Mouse (Mus musculus): ENCODE data around the gene Fars2. TPM values are rescaled to one million over a fixed set of nuclear protein-coding genes. Genes with fewer than 3 reads are reported as not detected.
A peak's percentile ranks its signal among the peaks of the same experiment; 100 is the strongest.

Gene Fars2
- total RNA-seq, 2 experiments from 2014 or later: 29.5 to 31.5 TPM

DNA sequence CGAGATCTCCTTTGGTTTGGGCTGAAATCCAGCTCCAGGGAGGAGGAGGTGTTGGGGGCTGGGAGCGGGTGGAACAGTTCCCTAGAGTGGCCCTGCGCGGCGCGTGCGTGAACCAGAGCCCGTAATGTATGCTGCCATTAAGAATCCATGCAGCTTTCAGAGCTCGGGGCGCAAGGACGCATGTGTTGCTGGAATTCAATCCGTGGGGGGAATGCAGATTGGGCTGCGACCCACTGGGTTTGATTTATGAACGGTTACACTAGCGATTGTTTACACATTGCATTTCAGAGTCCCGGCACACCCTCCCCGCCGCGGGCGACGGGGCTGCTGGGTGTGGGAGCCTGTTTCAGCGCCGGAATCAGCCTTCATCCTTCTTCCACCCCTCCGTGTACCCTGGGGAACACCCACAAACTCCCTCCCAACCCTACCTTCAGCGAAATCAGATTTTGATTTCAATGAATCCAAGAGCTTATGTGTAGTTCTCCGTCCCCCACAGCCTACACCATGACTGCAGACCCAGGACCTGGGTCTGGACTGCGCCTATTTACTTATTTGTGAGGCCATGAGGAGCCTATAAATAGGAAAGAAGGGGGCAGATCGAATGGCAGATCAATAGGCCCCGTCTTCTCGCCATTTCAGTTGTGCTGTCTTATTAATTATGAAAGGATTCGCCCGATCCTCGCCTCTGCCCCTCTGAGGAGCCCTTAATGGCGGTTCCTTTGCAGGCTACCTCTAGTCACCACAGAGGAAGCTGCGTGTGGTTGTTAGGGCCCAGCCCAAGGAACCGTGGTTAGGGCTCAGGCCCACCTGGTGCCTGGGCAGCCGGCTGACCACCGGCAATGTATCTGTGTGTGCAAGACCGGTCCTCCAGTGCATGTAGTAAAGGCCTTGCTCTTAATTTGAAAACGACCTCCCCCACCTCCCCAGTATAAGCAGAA lies 607.6 kb downstream of the Fars2 start:
- intact Hi-C loops (cut with DNase I): loop anchor here (5.0 kb wide), 1 partner anchor 608 kb away; the partner anchor contains the start of genes Fars2 and Lyrm4

DNA sequence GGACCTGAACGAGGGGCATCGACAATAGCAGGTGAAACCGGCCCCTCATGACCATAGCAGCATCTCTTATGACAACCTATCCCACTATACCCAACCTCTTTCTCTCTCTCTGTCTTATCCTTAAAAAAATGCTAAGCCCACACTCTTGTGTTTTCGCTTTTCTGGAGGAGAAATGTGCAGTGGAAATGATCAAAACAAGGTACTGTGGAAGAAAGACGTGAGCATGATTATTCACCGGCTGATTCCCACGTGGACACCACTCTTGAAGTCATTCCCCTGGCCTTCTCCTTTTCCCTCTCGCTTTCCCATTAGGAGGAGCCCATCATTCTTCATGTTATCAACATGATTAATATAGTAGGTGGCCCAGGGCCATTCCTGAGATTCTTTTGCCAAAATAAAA lies 608.7 kb downstream of the Fars2 start:
- DNase-seq: no peak
- intact Hi-C loops (cut with DNase I): loop anchor here (5.0 kb wide), 1 partner anchor 609 kb away; the partner anchor contains the start of genes Fars2 and Lyrm4

More for the DNA sequence above, 607.6 kb downstream of the Fars2 start:
- DNase-seq: peak; percentile 86

GRCm38 (mm10) chr13:36726551-36726950 lies 609.3 kb downstream of the Fars2 start:
- intact Hi-C loops (cut with DNase I): loop anchor here (5.0 kb wide), 1 partner anchor 609 kb away; the partner anchor contains the start of genes Fars2 and Lyrm4
- DNase-seq: peak; percentile 58

DNA sequence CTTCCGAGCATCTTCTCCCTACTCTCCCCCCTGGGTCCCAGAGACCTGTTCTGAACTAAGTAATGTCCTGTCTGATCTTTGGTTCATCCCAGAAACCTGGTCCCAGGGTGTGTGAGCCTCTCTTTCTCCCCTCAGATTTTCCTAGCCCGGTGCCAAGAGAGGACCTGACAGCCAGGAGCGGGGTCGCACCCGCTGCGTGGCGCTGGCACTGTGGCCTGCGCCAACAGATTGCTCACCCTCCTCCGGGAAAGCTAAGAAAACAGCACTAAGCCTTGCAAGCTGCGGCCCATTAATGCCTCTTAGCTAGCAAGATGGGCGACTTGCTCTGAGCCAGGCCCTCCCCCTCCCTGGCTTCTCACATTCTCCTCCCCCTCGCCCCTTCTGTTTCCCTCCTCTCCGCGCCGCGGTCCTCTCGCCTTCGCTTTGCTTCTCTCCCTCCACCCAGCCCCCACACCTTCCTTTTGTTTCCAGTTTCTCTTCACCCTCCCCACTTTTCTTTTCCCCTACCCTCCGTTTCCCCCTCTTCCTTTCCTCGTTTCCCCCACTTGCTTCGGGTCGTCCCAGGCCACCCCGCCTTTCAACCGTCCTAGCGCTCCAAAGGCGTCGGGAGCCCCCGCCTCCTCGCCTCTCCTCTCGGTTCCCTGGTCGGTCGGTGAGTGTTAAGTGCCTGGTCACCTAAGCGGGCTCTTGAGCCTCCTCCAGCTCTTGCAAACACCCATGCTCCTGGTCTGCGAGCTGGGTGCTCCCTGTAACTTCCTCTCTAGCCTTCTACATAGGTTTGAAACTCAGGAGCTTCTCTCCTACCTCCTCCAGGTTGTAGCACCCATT lies 610.0 kb downstream of the Fars2 start:
- peak; percentile 90 for DNase-seq
- intact Hi-C loops (cut with DNase I): loop anchor here (5.0 kb wide), 1 partner anchor 610 kb away; the partner anchor contains the start of genes Fars2 and Lyrm4

DNA sequence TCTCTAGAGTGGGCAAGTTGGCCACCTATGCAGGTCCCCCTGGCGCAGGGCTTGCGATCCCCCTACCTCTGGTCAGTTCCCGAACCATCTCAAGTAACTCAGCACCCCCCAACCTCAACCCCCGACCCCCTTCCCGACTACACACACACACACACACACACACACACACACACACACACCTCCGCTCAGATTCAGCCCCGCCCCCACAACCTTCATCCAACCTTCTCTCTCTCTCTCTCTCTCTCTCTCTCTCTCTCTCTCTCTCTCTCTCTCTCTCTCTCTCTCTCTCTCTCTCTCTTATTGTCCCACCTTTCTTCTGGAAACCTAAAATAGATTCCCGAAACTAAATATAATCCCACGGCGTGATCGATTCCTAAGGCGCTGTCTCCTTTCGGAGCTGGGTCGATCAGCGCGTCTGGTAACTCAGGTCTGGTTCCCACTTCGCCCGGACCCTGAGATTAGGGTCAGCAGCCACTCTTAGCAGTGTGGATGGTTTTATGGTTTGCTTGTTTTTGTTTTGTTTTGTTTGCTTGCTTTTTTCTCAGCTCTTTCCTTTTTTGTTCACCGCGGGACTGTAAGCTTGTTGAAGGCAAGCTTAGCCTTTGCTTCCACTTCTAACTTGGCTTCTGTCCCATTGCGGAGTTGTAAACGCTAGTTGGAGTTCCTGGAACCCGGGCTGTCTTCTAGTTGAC lies 610.7 kb downstream of the Fars2 start:
- intact Hi-C loops (cut with DNase I): loop anchor here (5.0 kb wide), 1 partner anchor 611 kb away; the partner anchor contains the start of genes Fars2 and Lyrm4
- DNase-seq: peak; percentile 59

DNA sequence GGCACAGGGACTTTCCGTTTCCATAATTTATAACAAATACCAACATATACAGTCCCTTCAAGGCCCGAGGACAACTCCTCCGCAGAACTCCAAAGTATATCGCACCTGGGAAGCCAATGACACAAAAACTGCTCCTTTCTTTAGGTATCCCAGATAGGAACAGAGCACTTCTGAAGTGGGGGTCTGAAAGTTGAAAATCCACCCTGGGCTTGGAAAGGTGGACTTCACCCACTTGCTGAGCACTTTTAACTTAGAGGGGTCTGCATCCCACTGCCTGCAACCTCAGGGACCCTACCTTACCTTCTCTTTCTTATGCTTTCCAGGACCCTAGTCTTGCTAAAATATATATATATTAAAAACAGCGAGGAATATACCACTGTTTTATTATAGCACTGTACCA lies 611.3 kb downstream of the Fars2 start:
- DNase-seq: no peak
- intact Hi-C loops (cut with DNase I): loop anchor here (5.0 kb wide), 1 partner anchor 611 kb away; the partner anchor contains the start of genes Fars2 and Lyrm4

- intact Hi-C loops (cut with DNase I): loop anchor here (5.0 to 10.0 kb wide), 4 partner anchors 448 to 715 kb away; partner anchors contain the start of genes Fars2 and Lyrm4
- DNase-seq: peak; percentile 38
These were observed 612.6 kb downstream of the Fars2 start for GRCm38 (mm10) chr13:36729731-36730340.

DNA sequence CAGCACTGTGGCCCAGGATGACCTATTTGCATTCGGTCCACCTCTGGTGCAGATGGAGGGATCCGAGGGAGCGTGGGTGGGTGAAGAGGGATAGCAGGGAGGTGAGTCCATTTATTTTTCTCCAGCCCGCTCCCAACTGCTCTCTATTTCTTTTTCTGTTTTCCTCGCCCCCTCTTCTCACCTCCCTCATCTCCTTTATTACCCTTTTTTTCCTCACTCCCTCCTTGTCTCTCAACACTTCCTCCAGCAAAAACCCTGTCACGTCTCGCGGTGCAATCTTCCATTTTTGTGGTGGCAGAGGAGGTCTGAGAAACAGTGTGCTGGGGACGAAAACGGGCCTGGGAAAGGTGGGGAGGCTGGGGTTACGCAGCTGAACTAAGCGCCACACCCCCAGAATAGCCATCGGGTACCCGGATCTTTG lies 613.1 kb downstream of the Fars2 start:
- intact Hi-C loops (cut with DNase I): loop anchor here (5.0 to 10.0 kb wide), 3 partner anchors 448 to 716 kb away; no protein-coding TSS in a partner anchor
- peak; percentile 41 for DNase-seq

DNA sequence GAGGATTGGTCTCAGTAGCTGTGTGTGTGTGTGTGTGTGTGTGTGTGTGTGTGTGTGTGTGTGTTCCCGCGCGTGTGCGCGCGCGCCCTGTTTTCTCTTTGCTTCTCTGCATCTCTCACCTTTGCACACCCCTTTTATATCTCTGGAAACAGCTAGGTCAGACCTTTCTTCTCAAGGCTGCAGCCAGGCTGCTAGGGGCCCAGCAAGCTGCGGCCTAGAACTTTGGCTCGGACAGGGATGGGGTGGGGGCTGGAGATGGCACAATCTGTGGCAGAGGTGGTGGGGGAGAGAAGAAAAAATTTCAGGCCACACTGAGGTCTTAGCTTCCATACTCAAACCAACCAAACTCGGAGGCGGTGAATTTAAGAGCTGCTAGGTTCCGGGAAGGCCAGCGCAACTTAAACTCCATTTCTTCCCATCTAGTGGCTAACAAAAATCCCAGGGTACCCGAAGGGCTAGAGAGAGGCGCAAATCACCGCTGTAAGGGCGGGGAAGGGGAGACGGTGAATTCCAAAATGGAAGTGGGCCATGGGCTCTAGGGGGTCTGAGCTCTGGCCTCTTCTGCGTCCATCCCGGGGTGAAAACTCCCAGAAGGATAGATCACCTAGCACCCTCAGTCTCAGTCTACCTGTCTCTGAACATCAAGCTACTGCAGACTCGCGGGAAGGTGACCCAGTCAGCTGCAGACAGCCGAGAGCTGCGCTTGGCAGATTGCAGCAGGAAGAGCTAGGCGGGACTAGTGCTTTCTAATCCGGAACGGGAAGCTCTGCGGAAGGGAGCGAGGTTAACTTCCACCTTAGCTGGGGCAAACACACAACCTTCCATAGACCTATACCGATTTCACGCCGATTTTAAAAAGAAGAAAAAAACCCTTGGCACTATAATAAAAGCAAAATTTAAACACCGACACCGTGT lies 614.1 kb downstream of the Fars2 start:
- DNase-seq: peak; percentile 39
- intact Hi-C loops (cut with DNase I): loop anchor here (5.0 to 10.0 kb wide), 3 partner anchors 449 to 716 kb away; no protein-coding TSS in a partner anchor

GRCm38 (mm10) chr13:36731931-36732461 lies 614.8 kb downstream of the Fars2 start:
- intact Hi-C loops (cut with DNase I): loop anchor here (5.0 to 10.0 kb wide), 3 partner anchors 450 to 717 kb away; no protein-coding TSS in a partner anchor
- DNase-seq: no peak

DNA sequence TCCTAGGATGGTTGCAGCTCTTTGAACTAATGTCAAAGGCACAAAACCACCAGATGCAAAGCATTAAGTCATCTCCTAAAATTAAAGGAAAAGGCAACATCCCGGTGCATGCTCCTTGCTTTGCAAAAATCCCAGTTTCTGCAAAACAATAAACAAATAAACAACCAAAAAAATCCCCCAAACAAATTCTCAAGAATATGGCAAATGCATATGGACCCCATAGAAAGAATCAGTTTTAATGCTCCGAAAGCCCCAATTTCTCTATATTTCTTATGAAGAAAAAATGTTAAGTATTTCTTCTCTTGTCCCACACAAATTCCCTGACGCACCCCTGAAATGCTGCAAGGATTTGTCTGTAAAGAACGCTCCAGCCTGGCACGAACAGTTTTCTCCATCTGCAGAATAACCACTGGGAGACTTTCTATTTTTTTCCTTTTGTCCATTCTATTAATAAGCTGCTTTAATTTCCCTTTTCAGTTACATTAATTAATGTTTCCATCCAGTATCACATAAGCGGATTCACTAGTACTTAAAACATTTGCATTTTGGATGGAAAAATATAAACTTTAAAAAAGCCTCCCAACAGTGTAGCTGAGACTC lies 615.8 kb downstream of the Fars2 start:
- DNase-seq: no peak
- intact Hi-C loops (cut with DNase I): loop anchor here (5.0 to 10.0 kb wide), 3 partner anchors 451 to 718 kb away; no protein-coding TSS in a partner anchor

DNA sequence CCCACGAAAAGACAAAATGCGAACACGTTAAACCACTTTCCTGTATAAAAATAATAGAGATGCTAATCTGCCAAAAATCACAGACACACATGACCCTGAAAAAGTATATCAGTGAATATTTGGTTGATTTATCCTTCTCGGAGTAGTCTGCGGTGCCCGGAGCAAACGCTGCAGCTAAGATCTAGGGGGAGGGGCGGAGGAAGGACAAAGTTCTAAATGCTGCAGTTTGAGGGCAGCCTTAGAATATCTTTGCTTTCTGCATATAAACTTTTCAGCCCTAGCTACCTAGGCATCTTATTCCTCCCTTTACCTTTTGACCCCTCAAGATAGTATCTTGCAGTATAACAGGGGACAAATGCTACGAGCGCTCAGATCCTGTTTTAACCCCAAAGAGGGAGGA lies 616.4 kb downstream of the Fars2 start:
- no peak for DNase-seq
- intact Hi-C loops (cut with DNase I): loop anchor here (5.0 to 10.0 kb wide), 3 partner anchors 451 to 719 kb away; no protein-coding TSS in a partner anchor

GRCm38 (mm10) chr13:36733989-36734690 lies 616.9 kb downstream of the Fars2 start:
- peak; percentile 51 for DNase-seq
- intact Hi-C loops (cut with DNase I): loop anchor here (5.0 to 10.0 kb wide), 3 partner anchors 452 to 719 kb away; no protein-coding TSS in a partner anchor

DNA sequence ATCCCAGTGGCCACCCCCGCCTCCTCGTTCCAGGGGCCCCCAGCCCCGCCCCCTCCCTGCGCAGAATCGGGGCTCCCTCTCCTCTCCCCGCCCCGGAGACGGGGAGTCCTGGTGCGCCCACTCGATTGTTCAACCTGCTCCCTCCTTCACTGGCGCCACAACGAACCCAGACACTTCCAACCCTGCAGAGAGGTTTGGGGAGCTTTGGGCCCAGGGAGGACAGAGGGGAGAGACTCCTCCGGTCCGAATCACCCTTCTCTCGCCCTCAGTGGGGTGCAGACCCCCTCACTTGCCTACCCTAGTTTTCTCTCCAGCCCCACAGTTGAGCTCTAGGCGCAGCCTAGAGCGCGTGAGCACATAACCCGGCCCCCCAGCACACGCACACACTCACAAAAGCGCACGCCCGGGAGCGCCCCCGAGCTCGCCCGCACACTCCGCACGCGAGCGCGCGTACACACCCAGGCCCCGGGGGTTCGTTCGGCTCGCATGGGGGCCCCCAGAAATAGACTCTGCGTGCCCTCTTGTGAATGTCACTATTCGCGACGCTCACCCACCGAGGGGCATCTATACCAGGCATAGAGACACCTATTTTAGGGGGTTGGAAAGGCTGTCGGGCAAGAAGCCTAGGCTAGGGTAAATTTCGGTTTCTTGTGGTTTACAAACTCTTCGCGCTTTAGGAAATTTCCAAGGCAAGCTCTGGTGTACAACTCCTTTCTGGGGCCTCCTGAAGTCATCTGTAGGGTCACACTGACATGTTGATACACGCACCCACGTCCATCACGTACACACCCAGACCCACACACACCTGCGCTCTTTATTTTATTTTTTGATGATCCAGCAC lies 617.7 kb downstream of the Fars2 start, which contains the start of gene Nrn1:
TSS of gene Nrn1 (minus strand) at position 401 of the 841 bp plus-strand sequence.
- intact Hi-C loops (cut with DNase I): loop anchor here (5.0 to 10.0 kb wide), 3 partner anchors 453 to 720 kb away; no protein-coding TSS in a partner anchor
- peak; percentile 75 for DNase-seq

DNA sequence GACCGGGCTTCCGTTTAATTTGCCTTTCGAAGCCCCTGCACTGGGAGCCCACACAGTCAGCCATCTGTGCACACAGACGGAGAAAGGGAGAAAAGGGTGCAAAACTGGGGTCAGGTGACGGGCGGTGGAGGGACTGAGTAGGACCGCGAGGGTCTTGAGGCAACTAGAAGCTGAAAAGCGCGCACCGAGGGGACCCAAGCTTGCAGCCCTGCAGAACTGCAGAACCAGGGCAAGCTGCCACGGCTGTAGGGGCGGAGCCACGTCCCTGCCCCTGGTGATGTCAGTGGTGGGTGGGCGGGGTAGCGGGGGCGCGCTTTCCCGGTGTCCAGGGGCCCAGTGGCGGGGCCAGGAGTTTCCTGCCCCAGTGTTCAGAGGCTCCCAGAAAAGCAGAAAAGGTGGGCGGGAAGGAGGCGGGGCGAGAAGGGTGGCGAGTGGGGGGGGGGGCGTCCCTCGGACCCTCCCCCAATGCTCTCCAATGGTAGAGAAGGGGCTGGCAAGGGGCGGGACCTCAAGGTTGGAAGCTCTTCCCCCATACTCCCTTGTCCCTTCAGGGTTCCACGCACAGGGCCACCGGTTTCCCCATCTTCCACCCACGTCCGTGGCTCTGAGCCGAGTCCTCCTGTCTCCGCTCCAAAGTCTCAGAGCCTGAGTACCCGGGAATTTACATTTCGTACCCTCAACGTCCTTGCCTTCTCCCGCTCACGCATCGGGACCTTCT lies 618.8 kb downstream of the Fars2 start:
- DNase-seq: peak; percentile 95
- intact Hi-C loops (cut with DNase I): loop anchor here (10.0 kb wide), 1 partner anchor 721 kb away; no protein-coding TSS in a partner anchor

Data from left cerebral cortex, postnatal 4 days (tissue).